Mouse (Mus musculus) thymus, adult 18-20 months (tissue): ENCODE measurements around the gene Dut.

Source experiments
- DNase-seq, 2 experiments: peaks; one replicate each; pipeline ENCODE4 v3.0.0; 2022; ENCODE audit warnings: mixed read lengths in 2 of 2

Gene Dut

DNA sequence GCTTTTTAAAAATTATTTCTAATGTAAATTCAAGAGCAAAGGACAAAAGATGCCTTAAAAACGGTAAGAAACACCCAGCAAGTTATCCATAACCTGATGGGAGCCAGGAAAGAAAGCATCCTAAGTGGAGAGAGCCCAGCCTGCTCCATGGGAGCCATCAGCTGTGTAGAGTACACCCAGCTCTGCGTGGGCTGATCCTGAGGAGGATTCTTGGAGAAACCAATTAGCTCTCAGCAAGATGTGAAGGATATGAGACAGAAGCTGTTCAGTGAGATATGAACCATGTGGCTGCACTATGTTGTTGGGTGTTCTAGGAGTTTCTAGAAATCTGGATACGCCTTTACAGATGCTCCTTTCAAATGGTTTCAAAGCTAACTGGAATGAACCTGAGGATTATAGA is 58.7 kb downstream of the Dut start:
- DNase-seq: no peak
